Mouse (Mus musculus): ENCODE measurements around the gene Mmp10. TPM values are rescaled to one million over a fixed set of nuclear protein-coding genes. Genes with fewer than 3 reads are reported as not detected.

Gene Mmp10
- polyA plus RNA-seq, 1 experiment = not detected

- Histone ChIP-seq H3K27ac (ENCODE audit: insufficient read depth, low read depth, low read length) (no peak overlapping the region), H3K4me1 (ENCODE audit: control insufficient read depth, insufficient read depth, low read length) (no peaks in the 10 kb centered on the region), H3K4me3 (ENCODE audit: insufficient read depth, low read depth, low read length) (no peak overlapping the region)
- WGBS = 53% methylated on average over 4 of the region's 4 CpGs
- TF ChIP-seq CTCF (IDR thresholded peaks at IDR 0.05; ENCODE audit: insufficient read depth, low read depth, low read length) (no peak), POLR2A (IDR thresholded peaks at IDR 0.05; ENCODE audit: insufficient read depth, low read depth, low read length) (no peak)
These were observed 24.2 kb downstream of the Mmp10 start for GRCm38 (mm10) chr9:7526255-7526940.

DNA sequence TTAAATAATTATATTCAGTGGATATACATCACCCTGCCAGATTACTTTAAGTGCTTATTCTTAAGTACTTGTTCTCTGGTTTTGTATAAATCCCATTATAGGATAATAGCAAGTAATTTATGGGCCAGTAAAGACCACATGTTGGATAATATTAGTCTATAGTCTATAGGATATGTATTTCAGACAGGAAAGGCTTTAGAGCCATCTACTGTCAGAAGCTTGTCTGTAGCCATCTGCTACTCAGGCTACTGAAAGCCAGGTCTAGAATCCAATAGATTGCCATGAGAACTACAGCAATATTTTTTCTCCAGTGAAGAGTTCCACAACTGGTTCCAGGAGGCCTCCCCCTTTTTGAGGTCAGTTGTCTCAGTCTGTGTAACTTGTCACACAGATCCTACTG, 40.6 kb downstream of the Mmp10 start:
- TF ChIP-seq POLR2A (IDR thresholded peaks at IDR 0.05; ENCODE audit: insufficient read depth, low read depth, low read length) (no peak), CTCF (IDR thresholded peaks at IDR 0.05; ENCODE audit: insufficient read depth, low read depth, low read length) (no peak)
- Histone ChIP-seq H3K4me1 (ENCODE audit: control insufficient read depth, insufficient read depth, low read length) (no peaks in the 10 kb centered on the region), H3K27ac (ENCODE audit: insufficient read depth, low read depth, low read length) (no peak overlapping the region), H3K4me3 (ENCODE audit: insufficient read depth, low read depth, low read length) (no peak overlapping the region)

DNA sequence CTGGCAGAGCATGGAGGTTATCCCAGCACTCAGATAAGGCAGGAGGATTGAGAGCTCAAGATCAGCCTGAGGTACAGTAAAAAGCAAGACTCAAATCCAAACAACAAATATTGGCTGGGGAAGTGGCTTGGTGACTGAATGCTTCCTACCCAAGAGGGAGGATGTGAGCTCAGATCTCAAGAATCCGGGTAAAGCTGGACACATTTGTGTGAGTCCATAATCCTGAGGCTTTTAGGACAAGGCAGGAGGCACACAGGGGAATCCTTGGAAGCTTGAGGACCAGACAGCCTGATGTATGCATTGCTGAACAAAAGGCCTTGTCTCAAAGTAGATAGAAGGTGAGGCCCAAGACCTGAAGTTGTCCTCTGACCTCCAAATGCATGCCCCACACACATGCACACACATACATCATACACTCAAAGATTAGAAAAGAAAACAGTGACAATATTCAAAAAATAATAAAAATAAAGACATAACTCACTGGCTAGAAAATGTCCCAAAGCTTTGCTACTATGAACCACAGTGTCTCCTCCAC, 42.8 kb downstream of the Mmp10 start:
- WGBS = 59% methylated on average over 1 of the region's 1 CpGs
- no peak overlapping the region for H3K27ac ChIP-seq (ENCODE audit: insufficient read depth, low read depth, low read length)
- no peaks in the 10 kb centered on the region for H3K4me1 ChIP-seq (ENCODE audit: control insufficient read depth, insufficient read depth, low read length)
- TF ChIP-seq POLR2A (IDR thresholded peaks at IDR 0.05; ENCODE audit: insufficient read depth, low read depth, low read length) (no peak), CTCF (IDR thresholded peaks at IDR 0.05; ENCODE audit: insufficient read depth, low read depth, low read length) (no peak)
- H3K4me3 ChIP-seq (ENCODE audit: insufficient read depth, low read depth, low read length) = no peak overlapping the region

DNA sequence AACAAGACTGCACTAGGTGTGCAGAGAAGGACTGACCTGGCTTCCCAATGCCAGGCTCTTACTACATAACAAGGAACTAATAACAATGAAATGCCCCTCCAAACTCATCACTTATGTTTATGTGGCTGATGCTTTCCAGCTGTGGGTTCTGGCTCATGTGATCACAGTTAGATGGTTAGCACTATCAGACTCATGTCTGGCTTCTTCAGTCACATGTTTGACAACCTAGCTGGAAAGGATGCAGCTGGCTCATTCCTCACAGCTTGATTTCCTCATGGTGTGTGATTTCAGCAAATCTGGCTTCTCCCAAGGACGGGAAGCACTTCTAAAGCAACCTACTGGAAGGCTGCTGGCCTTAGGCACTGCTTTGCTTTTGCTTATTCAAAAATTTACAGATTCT, 43.3 kb downstream of the Mmp10 start:
- no peak overlapping the region for H3K4me3 ChIP-seq (ENCODE audit: insufficient read depth, low read depth, low read length)
- no peak overlapping the region for H3K27ac ChIP-seq (ENCODE audit: insufficient read depth, low read depth, low read length)
- TF ChIP-seq POLR2A (IDR thresholded peaks at IDR 0.05; ENCODE audit: insufficient read depth, low read depth, low read length) (no peak), CTCF (IDR thresholded peaks at IDR 0.05; ENCODE audit: insufficient read depth, low read depth, low read length) (no peak)
- no peaks in the 10 kb centered on the region for H3K4me1 ChIP-seq (ENCODE audit: control insufficient read depth, insufficient read depth, low read length)
- WGBS = 47% methylated on average over 1 of the region's 1 CpGs

GRCm38 (mm10) chr9:7545920-7546319, 43.8 kb downstream of the Mmp10 start:
- Histone ChIP-seq H3K4me3 (ENCODE audit: insufficient read depth, low read depth, low read length) (no peak overlapping the region), H3K27ac (ENCODE audit: insufficient read depth, low read depth, low read length) (no peak overlapping the region), H3K4me1 (ENCODE audit: control insufficient read depth, insufficient read depth, low read length) (no peaks in the 10 kb centered on the region)
- WGBS = 94% methylated on average over 7 of the region's 7 CpGs
- TF ChIP-seq CTCF (IDR thresholded peaks at IDR 0.05; ENCODE audit: insufficient read depth, low read depth, low read length) (no peak), POLR2A (IDR thresholded peaks at IDR 0.05; ENCODE audit: insufficient read depth, low read depth, low read length) (no peak)

- Histone ChIP-seq H3K27ac (ENCODE audit: insufficient read depth, low read depth, low read length) (no peak overlapping the region), H3K4me1 (ENCODE audit: control insufficient read depth, insufficient read depth, low read length) (no peaks in the 10 kb centered on the region), H3K4me3 (ENCODE audit: insufficient read depth, low read depth, low read length) (no peak overlapping the region)
- no peak for TF ChIP-seq CTCF (IDR thresholded peaks at IDR 0.05; ENCODE audit: insufficient read depth, low read depth, low read length)
- TF ChIP-seq POLR2A (IDR thresholded peaks at IDR 0.05; ENCODE audit: insufficient read depth, low read depth, low read length) = no peak
These were observed 49.8 kb downstream of the Mmp10 start for GRCm38 (mm10) chr9:7551943-7552342.

GRCm38 (mm10) chr9:7553536-7553935, 51.4 kb downstream of the Mmp10 start:
- 89% methylated on average over 3 of the region's 3 CpGs for WGBS
- Histone ChIP-seq H3K27ac (ENCODE audit: insufficient read depth, low read depth, low read length) (no peak overlapping the region), H3K4me3 (ENCODE audit: insufficient read depth, low read depth, low read length) (no peak overlapping the region), H3K4me1 (ENCODE audit: control insufficient read depth, insufficient read depth, low read length) (no peaks in the 10 kb centered on the region)
- TF ChIP-seq CTCF (IDR thresholded peaks at IDR 0.05; ENCODE audit: insufficient read depth, low read depth, low read length) (no peak), POLR2A (IDR thresholded peaks at IDR 0.05; ENCODE audit: insufficient read depth, low read depth, low read length) (no peak)

- WGBS = 45% methylated on average over 3 of the region's 3 CpGs
- TF ChIP-seq CTCF (IDR thresholded peaks at IDR 0.05; ENCODE audit: insufficient read depth, low read depth, low read length) = no peak
- Histone ChIP-seq H3K27ac (ENCODE audit: insufficient read depth, low read depth, low read length) (no peak overlapping the region), H3K4me3 (ENCODE audit: insufficient read depth, low read depth, low read length) (no peak overlapping the region), H3K4me1 (ENCODE audit: control insufficient read depth, insufficient read depth, low read length) (no peaks in the 10 kb centered on the region)
These were observed 52.2 kb downstream of the Mmp10 start for GRCm38 (mm10) chr9:7554382-7554781.

- 86% methylated on average over 8 of the region's 8 CpGs for WGBS
- no peaks in the 10 kb centered on the region for H3K4me1 ChIP-seq (ENCODE audit: control insufficient read depth, insufficient read depth, low read length)
- H3K4me3 ChIP-seq (ENCODE audit: insufficient read depth, low read depth, low read length) = no peak within 1 kb of the TSS
These were observed 56.3 kb downstream of the Mmp10 start, which contains the start of gene Mmp8 for GRCm38 (mm10) chr9:7558221-7559017. Gene Mmp8, plus strand, starts transcription at chr9:7558456.

More at GRCm38 (mm10) chr9:7558221-7559017, 56.3 kb downstream of the Mmp10 start, which contains the start of gene Mmp8:
- no peak for TF ChIP-seq POLR2A (IDR thresholded peaks at IDR 0.05; ENCODE audit: insufficient read depth, low read depth, low read length)
- no peak for TF ChIP-seq CTCF (IDR thresholded peaks at IDR 0.05; ENCODE audit: insufficient read depth, low read depth, low read length)
- H3K27ac ChIP-seq (ENCODE audit: insufficient read depth, low read depth, low read length) = no peak within 1 kb of the TSS

Other genes starting within 250 kb of the Mmp10 start
- gene Mmp13, start 229.8 kb upstream of the Mmp10 start, polyA plus RNA-seq (2012; ENCODE audit: insufficient read depth, insufficient read length, low replicate concordance, missing spikeins) = not detected in 2 replicates
- gene Mmp12, start 158.0 kb upstream of the Mmp10 start, polyA plus RNA-seq (2012; ENCODE audit: insufficient read depth, insufficient read length, low replicate concordance, missing spikeins) = not detected in 2 replicates
- not detected in 2 replicates for gene Mmp1b, start 114.3 kb upstream of the Mmp10 start, polyA plus RNA-seq (2012; ENCODE audit: insufficient read depth, insufficient read length, low replicate concordance, missing spikeins)
- not detected in 2 replicates for gene Mmp3, start 56.5 kb upstream of the Mmp10 start, polyA plus RNA-seq (2012; ENCODE audit: insufficient read depth, insufficient read length, low replicate concordance, missing spikeins)
- not detected in 2 replicates for gene Mmp8, start 56.1 kb downstream of the Mmp10 start, polyA plus RNA-seq (2012; ENCODE audit: insufficient read depth, insufficient read length, low replicate concordance, missing spikeins)
- not detected in 2 replicates for gene Mmp27, start 69.0 kb downstream of the Mmp10 start, polyA plus RNA-seq (2012; ENCODE audit: insufficient read depth, insufficient read length, low replicate concordance, missing spikeins)
- not detected in 2 replicates for gene Mmp20, start 125.9 kb downstream of the Mmp10 start, polyA plus RNA-seq (2012; ENCODE audit: insufficient read depth, insufficient read length, low replicate concordance, missing spikeins)
- not detected in 2 replicates for gene Mmp7, start 189.7 kb downstream of the Mmp10 start, polyA plus RNA-seq (2012; ENCODE audit: insufficient read depth, insufficient read length, low replicate concordance, missing spikeins)